Mouse (Mus musculus) kidney, postnatal 4 days (tissue): ENCODE measurements at regions not wholly inside any gene's neighbourhood (a gene's known extent, or its start where the extent isn't known, plus 50 kb on each side); places are given as distances from the start of the nearest gene placed in this dataset.
A peak's percentile ranks its signal among the peaks of the same experiment; 100 is the strongest.

Experiments
- DNase-seq, 2 experiments: peaks; one replicate each; pipeline ENCODE4 v3.0.0; 2021; ENCODE audit warnings: mixed read lengths in 2 of 2

- DNase-seq: no peak
Observed at GRCm38 (mm10) chr9:43387397-43387796, 76.7 kb downstream of the Trim29 start.

GRCm38 (mm10) chr9:43389491-43390083 is 78.9 kb downstream of the Trim29 start:
- no peak for DNase-seq

- no peak for DNase-seq
Observed at GRCm38 (mm10) chr9:43392467-43393064, 81.9 kb downstream of the Trim29 start.

GRCm38 (mm10) chr9:43394204-43394603 is 83.6 kb downstream of the Trim29 start:
- peak in 1 of 2 experiments; percentile 22 for DNase-seq

GRCm38 (mm10) chr9:43395209-43395608 is 84.6 kb downstream of the Trim29 start:
- peak; percentile 31 to 49 for DNase-seq

GRCm38 (mm10) chr9:43396566-43396965 is 85.9 kb downstream of the Trim29 start:
- DNase-seq: no peak

- no peak for DNase-seq
Observed at GRCm38 (mm10) chr9:43408493-43408892, 97.8 kb downstream of the Trim29 start.

GRCm38 (mm10) chr9:43412473-43412872 is 101.8 kb downstream of the Trim29 start:
- DNase-seq: no peak

GRCm38 (mm10) chr9:43419993-43420715 is 109.5 kb downstream of the Trim29 start:
- no peak for DNase-seq

GRCm38 (mm10) chr9:43427007-43427406 is 116.4 kb downstream of the Trim29 start:
- DNase-seq: no peak

GRCm38 (mm10) chr9:43433953-43434352 is 123.3 kb downstream of the Trim29 start:
- DNase-seq: peak in 1 of 2 experiments; percentile 21

- DNase-seq: no peak
Observed at GRCm38 (mm10) chr9:43438476-43438875, 127.8 kb downstream of the Trim29 start.

- DNase-seq: no peak
Observed at GRCm38 (mm10) chr9:43440959-43441510, 130.4 kb downstream of the Trim29 start.

- DNase-seq: no peak
Observed at GRCm38 (mm10) chr9:43445491-43445890, 134.8 kb downstream of the Trim29 start.

GRCm38 (mm10) chr9:43447372-43447771 is 136.7 kb downstream of the Trim29 start:
- DNase-seq: peak; percentile 31 to 60

- no peak for DNase-seq
Observed at GRCm38 (mm10) chr9:43448981-43449380, 138.3 kb downstream of the Trim29 start.

- DNase-seq: peak in 1 of 2 experiments; percentile 33
Observed at GRCm38 (mm10) chr9:43453953-43454582, 143.4 kb downstream of the Trim29 start.

GRCm38 (mm10) chr9:43457736-43458135 is 147.1 kb downstream of the Trim29 start:
- no peak for DNase-seq

GRCm38 (mm10) chr9:43461131-43461530 is 150.5 kb downstream of the Trim29 start:
- DNase-seq: peak in 1 of 2 experiments; percentile 21

GRCm38 (mm10) chr9:43463445-43464090 is 152.9 kb downstream of the Trim29 start:
- DNase-seq: no peak

- peak; percentile 21 to 56 for DNase-seq
Observed at GRCm38 (mm10) chr9:43465129-43465528, 154.5 kb downstream of the Trim29 start.

- no peak for DNase-seq
Observed at GRCm38 (mm10) chr9:43465731-43466330, 155.2 kb downstream of the Trim29 start.
